Mouse (Mus musculus) cerebellum, adult 2 months (tissue): ENCODE data around the gene Gins3.

ENCODE experiments used
- CTCF ChIP-seq: fragments of 200-500 bp; IDR thresholded peaks from 2 replicates; pipeline ENCODE4 v1.5.1; 2011; ENCODE audit warnings: low read depth, mild to moderate bottlenecking, control low read depth, low read length, moderate library complexity, borderline replicate concordance; ENCODE audit not compliant: insufficient read depth
- POLR2A ChIP-seq: fragments of 200-500 bp; IDR thresholded peaks from 2 replicates; pipeline ENCODE4 v1.6.1; 2011; ENCODE audit warnings: low read length, control low read depth, borderline replicate concordance; ENCODE audit not compliant: insufficient read depth

- TF ChIP-seq POLR2A (no peak), CTCF (no peak)
These were observed 24.3 kb downstream of the Gins3 start for GRCm38 (mm10) chr8:95657523-95657922.
